Mouse (Mus musculus): ENCODE measurements around the gene Dus1l.
A peak's percentile ranks its signal among the peaks of the same experiment; 100 is the strongest.
"Not testable (repeated sequence)": the region's sequence is repeated elsewhere in the genome, so short reads cannot be mapped to it uniquely, and the experiment has no call there.

Dus1l gene

DNA sequence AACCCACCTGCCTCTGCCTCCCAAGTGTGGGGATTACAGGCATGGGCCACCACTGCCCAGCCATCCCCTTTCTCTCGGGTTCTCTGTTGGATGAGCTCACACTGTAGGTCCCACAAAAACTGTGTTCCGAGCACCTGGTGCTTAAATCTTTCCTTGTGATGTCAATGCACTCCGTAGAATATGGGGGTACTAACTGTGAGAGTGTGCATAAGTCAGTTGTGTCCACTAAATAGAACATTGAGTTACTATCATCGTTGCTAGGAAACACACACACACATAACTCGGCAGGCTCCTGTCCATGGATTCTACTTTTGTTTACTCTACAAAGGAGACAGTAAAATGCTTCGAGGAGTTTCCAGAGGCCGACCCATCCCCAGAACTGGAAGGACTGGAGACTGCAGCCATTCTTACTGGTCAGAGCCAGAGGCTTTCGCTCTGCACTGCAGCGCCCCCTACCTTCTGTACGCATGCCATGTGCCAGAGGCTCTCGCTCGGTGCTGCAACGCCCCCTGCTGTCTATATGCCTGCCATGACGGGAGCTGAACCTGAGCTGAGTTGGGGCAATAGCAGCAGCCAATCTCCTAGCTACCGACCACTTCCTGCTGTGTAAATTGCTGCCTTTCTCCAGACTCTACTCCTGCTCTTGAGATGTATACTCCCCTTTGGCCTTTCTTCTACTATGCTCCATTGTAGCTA lies 20.3 kb downstream of the Dus1l start:
- peak; percentile 96 for DNase-seq (ENCODE audit: low spot score)

DNA sequence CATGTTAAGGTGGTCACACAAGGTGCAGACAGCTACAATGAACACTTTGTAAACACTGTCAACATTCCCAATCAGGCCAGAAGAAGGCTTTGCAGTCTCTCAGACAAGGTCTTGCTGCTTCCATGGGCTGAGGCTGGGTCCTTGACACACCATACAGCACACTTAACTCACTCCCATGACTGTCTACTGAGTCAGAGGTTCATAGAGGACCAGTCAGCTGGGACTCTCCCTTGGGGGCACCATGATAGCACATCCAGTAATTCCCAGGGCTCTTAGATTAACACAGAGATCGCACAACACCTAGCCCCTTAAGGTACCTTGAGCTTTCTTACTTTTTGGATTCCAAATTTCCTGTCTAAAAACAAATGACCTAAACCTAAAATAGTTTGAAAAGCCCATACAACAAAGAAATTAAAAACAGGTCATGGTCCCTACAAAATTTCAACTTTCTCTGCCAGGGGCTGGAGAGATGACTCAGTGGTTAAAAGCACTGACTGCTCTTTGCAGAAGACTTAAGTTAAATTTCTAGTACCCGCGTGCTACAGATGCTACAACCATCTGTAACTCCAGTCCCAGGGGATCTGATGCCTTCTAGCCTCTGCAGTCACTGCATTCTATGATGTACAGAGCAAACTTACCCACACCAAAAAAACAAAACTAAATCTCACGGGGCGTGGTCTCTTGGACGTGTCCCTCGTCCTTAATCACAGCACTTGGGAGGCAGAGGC lies 22.6 kb downstream of the Dus1l start:
- no peak for DNase-seq (ENCODE audit: low spot score)

- no peak for DNase-seq (ENCODE audit: low spot score)
These were observed 23.5 kb downstream of the Dus1l start for GRCm38 (mm10) chr11:120772749-120773148.

DNA sequence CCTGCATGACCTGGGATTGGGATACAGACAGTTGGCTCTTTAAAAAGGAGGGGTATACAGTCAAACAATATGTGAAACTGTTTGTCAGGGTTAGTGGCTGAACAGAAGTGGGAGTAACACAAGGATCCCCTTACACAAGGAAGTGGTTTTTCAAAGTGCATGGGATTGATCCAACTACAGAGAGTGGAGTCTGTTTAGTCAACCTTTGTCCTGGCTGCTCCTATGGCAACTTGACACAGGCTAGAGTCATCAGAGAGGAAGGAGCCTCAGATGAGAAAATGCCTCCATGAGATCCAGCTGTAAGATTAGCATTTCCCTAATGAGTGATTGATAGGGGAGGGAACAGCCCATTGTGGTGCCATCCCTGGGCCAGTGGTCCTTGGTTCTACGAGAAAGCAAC lies 28.0 kb downstream of the Dus1l start:
- no peak for DNase-seq (ENCODE audit: low spot score)

DNA sequence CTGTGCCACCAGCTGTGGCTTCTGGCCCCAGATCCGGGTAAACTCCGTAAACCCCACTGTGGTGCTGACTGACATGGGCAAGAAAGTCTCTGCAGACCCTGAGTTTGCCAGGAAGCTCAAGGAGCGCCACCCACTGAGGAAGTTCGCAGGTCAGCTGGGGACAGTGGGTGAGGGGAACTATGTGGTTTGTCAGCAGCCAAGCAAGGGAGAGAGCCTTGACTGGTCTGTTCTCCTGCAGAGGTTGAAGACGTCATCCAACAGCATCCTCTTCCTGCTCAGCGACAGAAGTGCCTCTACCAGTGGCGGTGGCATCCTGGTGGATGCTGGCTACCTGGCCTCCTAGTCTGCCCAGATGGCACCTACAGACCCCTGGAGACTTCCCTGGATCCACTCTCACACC lies 29.2 kb downstream of the Dus1l start:
- not testable (repeated sequence) for DNase-seq (ENCODE audit: low spot score)

DNA sequence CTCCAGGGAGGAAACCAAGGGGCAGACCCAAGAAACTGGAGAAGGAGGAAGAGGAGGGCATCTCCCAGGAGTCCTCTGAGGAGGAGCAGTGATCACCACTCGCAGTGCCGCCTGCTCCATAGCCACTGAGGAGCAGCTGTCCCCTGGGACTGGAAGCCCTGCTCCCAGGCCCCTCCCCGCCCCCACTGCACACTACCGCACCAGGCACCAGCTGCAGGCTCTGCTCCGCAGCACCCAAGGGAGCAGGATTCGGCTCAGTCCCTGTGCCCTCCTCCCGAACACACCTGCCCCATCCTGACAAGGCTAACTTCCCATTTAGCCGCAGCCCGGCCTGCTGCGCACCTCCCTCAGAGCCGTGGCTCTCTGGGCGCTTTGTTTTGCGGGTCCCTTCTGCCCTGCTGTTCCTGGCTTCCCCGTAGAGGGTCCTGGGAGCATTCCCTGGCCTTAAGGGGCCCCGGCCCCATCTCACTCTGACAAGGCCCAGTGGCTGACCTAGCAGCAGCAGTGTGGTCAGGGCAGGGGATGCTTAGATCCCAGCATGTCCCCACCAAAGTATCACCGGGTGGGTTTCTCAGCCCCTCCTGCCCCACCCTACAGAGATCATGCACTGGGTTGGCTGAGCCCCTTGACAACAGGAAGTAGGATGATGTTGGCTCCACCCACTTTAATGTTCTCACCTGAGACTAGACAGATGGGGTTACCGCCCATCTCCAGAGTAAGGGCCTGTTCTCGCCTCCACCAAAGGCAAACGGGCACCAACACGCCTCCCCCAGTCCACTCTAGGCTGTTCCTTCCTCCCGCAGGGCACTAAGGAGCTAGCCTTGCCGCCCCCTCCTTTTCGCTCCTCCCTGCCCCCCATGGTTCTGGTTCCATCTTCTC lies 32.8 kb downstream of the Dus1l start:
- DNase-seq (ENCODE audit: low spot score) = not testable (repeated sequence)

DNA sequence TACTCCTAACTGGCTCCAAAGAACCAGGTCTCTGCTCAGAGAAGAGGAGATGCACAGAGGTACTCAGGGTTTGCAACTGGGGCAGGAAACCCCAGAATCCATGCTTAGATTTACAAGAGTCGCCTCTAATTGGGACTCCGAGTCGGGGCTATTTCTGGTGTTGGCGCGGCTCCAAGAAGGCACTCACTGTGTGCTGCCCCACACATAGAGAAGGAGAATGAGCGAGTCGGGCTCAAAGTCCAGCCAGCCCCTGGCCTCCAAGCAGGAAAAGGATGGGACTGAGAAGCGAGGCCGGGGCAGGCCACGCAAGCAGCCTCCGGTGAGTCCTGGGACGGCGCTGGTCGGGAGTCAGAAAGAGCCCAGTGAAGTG lies 33.5 kb downstream of the Dus1l start, which contains the start of gene Hmga1b:
Gene Hmga1b, plus strand, starts transcription at position 123 of the 370 bp plus-strand sequence.
- not testable (repeated sequence) for DNase-seq (ENCODE audit: low spot score)

GRCm38 (mm10) chr11:120761811-120762671 lies 34.2 kb downstream of the Dus1l start:
- no peak for DNase-seq (ENCODE audit: low spot score)

DNA sequence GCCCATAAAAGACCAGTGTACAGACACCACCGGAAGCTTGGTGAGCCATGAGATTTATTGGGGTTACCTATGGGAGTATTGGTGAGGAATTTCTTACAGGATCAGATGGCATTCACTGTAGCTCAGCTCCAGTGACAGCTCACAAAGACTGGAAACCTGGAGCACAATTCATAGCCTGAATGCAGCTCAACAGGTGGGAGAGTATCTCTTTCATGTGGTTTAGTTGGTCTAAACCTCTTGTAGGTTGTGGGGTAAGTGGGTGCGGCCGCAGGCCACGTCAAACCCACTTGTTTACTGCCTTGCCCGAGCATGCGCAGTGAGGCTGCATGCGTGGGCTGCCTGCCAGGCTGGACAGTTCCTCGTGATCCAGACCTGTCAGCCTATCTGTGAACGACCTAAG lies 36.0 kb downstream of the Dus1l start:
- DNase-seq (ENCODE audit: low spot score) = no peak

DNA sequence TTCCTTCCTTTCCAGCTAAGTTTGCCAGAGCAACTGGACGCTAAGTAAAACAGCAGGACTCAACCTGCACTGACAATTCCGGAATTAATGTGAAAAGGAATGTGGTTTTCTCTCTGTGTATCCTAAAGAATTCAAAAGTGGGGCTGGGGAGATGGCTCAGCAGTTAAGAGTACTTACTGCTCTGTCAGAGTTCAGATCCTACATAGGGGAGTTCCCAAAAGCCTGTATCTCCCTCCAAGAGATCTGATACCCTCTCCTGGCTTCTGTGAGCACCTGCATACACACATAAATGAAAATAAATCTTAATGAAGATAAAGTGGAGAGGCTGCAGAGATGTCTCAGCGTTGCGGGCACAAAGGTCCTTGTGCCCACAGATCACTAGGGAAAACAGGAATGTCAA lies 44.6 kb downstream of the Dus1l start:
- no peak for DNase-seq (ENCODE audit: low spot score)

DNA sequence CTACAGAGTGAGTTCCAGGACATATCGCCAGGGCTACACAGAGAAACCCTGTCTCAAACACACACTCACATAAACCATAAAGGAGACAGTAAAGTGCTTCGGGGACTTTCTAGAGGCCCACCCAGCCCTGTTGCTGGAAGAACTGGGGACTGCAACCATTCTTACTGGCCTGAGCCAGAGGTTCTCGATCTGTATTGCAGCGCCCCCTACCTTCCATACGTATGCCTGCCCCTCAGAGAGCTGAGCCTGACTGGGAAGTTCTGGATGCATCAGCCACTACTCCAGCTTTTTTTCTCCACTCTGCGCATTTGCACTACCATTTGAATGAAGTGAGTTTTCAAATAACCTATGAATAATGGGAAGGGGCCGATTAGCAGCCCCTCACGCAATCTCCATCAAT lies 46.8 kb downstream of the Dus1l start:
- DNase-seq (ENCODE audit: low spot score) = peak; percentile 32

GRCm38 (mm10) chr11:120747974-120748373 lies 48.2 kb downstream of the Dus1l start:
- DNase-seq (ENCODE audit: low spot score) = no peak

DNA sequence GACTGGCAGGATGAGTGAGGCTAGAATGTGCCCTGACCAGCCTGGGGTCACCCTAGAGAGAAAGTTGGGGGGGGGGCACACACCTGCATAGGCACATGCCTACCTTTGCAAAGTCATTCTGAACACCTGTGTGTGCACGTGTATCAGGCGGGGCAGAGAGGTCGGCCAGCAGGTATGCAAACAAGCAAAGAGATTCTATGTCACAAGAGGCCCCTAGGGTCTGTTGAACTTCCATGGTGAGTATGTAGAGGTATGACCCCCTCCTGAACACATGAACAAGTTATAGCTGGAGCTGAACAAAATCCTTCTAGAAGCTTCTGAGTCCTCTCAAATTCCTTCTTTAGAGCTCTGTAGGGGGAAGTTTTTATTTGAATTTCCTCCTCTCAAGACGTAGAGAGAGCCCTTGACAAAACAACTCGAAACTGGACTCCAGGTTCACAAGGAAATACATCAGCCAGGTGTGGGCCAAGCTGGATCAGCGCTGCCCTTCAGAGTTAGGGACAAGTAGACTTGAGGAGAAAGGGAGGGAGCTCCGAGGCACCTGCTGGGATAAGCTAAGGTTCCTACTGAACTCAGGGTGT lies 52.0 kb downstream of the Dus1l start:
- no peak for DNase-seq (ENCODE audit: low spot score)

DNA sequence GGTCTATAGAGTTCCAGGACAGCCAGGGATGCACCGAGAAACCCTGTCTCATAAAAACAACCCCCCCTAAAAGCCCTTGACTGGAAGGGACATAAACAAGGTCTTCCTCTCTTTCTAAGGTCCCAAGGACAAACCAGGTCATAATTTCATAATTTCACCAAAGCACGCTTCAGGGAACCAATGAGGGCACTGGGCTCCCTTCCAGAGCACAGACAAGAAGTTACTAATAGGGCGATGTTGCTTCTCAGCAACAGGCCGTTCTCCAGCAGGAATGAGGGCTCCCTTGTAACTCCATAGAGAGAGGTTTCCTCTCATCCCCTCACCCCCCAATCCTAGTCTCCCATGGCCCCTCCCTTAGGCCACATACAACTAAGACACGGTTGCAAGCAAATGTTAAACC lies 55.2 kb downstream of the Dus1l start:
- DNase-seq (ENCODE audit: low spot score) = no peak

All from embryo, embryonic 10 days (tissue).